Mouse (Mus musculus) layer of hippocampus, postnatal 25 days (tissue): ENCODE results near the gene Nemp1. TPM values are rescaled to one million over a fixed set of nuclear protein-coding genes. Genes with fewer than 3 reads are reported as not detected.
A peak's percentile ranks its signal among the peaks of the same experiment; 100 is the strongest.
"Not testable (repeated sequence)": the region's sequence is repeated elsewhere in the genome, so short reads cannot be mapped to it uniquely, and the experiment has no call there.

Experiments
- DNase-seq, 2 experiments: peaks; one replicate each; pipeline ENCODE4 v3.0.0; 2022; ENCODE audit warnings: mixed read lengths in 2 of 2, low spot score in 1 of 2; ENCODE audit errors: extremely low spot score in 1 of 2
- total RNA-seq, 2 experiments: library from RNA; stranded (reverse); gene quantifications; 2 replicates each; pipeline ENCODE4 v1.2.3; 2021

The Nemp1 gene
- total RNA-seq, 2 experiments from 2014 or later, result 5.8 TPM

DNA sequence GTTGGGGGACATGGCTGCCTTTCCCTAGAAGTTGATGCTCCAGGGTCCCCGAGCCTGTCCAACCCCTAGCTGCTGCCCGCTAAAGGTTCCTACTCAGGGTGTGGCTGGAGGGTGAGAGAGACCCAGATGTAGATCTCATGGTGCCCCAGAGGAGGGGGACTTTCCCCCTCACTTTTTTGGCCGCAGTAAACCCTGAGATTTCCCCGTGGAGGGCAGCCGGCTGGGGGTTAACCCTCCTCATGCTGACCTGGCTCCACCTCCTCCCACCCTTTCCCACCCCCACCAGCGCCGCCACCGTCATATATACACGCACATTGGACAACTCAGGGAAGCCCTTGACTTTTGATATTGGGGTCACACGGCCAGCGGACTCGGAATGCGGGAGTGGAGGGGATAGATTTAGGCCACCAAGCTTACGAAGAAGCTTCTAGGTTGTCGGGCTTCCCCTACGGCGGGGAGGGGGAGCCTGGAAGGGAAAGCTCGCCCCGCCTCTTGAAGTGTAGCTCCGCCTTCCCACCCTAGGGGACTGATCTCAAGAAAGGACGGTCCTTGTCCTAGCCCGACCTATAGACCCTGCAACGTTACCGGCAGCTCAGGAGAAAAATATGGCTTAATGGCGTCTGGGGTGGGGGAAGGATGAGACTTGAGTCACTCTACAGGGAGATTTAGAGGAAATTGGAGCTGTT is 23.0 kb upstream of the Nemp1 start:
- DNase-seq, result no peak

DNA sequence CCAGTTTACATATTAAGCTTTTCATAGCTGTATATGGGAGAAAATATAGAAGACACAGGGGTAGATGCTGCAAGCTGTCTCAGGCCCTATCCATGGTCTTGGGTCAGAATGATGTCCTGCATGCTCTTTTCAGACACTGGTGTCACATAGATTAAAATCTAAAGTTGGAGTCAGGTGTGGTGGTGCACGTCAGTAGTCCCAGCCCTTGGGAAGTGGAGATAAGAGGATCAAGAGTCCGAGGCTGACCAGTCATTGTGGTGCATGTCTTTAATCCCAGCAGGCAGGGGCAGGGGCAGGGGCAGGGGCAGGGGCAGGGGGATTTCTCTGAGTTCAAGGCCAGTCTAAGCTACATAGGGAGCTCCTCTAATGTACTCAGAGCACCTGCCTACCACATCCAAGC is 20.9 kb upstream of the Nemp1 start:
- no peak for DNase-seq

DNA sequence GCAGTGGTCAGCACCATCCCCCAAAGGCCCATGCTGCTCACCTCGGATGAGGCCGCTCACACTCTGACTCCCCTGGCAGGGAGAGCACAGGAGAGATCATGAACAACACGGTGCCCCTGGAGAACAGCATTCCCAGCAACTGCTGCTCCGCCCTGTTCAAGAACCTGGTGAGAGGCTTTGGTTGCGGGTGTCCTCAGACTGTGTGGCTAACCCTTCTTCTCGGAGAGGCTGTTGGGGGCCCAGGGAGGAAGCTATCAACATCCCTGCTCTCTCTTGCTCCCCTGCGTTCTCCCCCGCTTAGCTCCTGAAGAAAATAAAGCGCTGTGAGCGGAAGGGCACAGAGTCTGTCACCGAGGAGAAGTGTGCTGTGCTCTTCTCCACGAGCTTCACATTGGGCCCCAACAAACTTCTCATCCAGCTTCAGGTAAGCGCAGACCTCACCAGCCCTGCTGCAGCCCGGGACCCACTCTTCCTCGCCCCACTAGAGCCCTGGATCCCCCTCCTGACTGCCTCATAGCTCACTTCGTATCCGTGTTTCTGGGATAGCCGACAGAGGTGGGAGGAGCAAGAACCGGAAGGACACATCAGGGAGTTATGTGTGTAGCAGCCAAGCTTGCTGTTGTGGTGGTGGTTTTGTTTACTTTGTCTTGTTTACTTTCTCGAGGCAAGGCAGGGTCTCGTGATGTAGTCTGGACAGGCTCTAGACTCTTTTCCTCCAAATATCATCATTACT is 13.6 kb upstream of the Nemp1 start:
- DNase-seq, result no peak

DNA sequence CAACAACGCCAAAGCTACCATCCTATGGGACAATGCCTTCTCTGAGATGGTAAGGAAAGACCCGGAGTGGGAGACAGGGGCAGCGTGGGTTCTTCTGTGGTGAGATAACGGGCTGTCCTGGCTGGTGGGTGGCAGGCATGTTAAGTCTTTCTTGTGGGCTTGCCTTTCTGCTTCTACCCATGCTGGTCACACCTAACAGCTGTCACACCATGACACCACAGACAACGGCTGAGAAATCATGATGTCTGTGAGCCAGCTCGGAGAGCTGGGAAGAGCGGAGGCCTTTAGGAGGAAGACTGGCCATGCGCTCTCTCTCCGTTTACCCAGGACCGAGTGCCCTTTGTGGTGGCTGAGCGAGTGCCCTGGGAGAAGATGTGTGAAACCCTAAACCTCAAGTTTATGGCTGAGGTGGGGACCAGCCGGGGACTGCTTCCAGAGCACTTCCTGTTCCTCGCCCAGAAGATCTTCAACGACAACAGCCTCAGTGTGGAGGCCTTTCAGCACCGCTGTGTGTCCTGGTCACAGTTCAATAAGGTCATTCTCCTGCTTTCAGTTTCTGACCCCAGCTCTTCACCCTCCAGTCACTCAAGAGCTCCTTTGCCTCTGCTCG is 11.6 kb upstream of the Nemp1 start:
- DNase-seq, result no peak

DNA sequence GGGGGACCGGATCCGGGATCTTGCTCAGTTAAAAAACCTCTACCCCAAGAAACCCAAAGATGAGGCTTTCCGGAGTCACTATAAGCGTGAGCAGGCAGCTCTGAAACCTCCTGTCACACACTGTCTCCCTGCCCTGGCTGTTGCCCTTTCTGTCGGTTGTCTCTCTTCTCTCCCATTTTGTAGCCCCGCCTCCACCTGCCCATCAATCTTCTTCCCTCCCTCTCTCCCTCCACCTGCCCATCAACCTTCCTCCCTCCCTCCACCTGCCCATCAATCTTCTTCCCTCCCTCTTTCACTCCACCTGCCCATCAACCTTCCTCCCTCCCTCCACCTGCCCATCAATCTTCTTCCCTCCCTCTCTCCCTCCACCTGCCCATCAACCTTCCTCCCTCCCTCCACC is 9.1 kb upstream of the Nemp1 start:
- DNase-seq, result not testable (repeated sequence)

DNA sequence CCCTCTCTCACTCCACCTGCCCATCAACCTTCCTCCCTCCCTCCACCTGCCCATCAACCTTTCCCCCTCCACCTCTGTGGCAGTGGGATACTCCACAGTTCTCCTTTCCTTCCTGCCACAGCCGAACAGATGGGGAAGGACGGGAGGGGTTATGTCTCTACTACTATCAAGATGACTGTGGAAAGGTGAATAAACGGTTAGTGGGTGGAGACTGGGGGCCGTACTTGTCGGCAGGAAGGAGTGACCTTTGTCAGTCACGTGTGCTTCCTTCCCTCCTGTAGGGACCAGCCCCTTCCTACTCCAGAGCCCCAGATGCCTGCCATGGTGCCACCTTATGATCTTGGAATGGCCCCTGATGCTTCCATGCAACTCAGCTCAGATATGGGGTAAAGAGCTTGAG is 8.6 kb upstream of the Nemp1 start:
- no peak for DNase-seq

DNA sequence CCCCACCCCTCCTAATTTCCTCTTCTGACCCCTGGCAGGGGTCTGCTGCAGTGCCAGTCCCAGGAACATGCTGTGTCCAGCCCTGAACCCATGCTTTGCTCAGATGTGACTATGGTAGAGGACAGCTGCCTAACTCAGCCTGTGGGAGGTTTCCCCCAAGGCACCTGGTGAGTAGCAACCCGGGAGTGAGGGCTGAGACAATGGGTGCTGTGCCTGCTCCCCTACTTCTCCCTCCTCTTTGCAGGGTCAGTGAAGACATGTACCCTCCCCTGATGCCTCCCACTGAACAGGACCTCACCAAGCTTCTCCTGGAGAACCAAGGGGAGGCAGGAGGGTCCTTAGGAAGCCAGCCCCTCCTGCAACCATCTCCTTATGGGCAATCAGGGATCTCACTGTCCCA is 7.2 kb upstream of the Nemp1 start:
- DNase-seq, result no peak

DNA sequence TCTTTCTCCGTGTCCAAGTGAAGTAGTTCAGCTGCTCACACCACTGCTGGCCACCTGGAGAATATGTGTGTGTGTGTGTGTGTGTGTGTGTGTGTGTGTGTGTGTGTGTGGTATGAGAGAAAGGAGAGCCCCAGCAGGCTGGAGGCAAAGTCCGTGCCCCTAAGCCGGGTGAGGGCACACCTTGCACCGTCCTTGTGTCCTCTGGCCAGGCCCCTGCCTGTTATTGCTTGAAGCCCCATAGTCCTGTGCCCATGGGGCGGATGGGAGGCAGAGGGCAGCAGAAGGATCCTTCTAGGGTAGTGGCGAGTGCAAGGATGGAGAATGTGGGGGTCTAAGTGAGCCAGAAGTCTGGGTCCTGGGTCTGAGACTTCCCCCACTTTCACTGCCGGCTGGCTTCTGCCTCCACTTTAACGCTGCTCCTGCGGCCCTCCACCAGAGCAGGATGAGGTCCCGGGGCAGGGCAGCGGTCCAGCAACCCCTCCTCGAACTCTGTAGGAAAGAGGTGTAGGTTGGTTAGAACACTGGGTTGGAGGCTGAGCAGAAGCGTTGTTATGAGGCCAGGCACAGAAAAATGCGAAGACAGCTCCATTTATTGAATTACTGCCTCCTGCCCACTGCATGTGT is 5.3 kb upstream of the Nemp1 start:
- DNase-seq, result no peak

DNA sequence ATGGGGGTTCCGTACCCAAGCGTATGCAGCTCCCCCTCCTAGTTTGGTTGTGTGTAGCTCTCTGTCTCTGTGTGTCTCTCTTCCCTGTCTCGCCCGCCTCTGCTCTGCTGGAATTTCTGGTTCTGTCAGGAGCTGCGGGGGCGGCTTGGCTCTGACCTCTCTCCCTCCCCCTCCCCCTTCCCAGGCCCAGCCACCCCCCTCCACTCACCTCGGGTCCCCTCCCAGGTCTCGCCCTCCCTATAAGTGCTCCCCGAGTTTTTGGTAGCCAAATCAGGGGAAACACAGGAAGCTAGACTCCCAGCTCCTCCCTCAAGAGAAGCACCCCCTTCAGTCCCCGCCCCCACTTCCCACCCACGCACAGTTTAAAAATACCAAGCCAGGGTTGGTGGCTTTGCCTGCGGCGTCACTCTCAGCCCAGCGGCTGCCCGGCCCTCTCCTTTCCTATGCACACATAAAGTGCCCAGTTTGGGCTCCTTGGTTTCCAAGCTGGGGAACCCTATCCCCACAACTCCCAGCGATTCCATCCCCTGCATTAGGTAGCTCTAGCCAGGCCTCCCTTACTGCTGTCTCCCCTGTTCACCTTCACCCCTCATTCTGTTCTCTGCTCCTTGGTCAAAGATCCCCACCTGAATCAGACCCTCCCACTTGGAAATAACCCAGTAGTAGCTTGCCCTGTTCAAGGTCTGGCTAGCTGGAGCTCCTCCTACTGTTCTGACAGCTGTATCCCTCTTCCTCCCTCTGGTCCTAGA is 4.6 kb upstream of the Nemp1 start:
- DNase-seq, result peak in 1 of 2 experiments; percentile 22

DNA sequence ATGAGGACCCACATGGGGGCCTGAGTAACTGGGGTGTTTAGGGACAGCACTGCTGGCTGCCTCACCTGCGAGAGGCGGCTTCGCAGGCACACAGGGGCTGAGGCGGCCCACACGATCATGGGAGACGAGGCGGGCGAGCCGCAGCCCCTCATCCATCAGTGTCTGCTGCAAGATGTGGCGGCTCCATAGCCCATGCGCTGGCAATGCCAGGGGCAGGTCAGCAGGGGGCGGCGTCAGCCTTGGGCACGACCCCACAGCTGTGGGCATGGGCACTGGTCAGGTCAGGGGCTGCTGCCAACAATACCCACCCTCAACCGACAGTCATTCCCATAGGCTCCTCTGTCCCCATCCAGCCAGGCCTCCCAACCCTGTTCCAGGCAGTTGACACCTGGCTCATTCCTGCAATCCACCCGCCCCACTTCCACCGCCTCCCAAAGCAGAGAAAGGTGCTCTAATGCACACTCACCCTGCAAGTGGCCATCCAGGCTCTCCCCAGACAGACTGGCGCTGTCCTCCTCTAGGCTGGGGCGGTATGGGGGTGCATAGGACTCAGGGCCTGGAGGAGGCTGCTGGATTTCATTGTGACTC is 3.9 kb upstream of the Nemp1 start:
- DNase-seq, result no peak

DNA sequence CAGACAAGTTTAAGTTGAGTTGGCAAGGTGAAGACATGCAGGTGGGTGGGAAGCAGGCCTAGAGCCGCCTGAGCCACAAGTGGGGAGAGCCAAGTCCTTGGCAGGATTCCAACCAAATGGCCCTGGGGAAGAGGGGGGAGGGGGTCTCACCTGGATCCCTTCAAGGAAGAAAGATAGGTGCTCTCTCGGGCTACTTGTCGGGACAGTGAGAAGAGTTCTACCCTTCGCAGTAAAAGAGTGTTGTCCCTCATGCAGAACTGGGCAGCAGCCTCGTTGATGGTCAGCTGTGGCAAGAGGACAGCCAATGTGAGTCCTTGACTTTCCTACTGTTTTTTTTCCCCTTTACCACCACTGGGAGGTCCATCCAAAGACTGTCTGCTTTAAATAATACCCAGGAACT is 3.1 kb upstream of the Nemp1 start:
- no peak for DNase-seq

DNA sequence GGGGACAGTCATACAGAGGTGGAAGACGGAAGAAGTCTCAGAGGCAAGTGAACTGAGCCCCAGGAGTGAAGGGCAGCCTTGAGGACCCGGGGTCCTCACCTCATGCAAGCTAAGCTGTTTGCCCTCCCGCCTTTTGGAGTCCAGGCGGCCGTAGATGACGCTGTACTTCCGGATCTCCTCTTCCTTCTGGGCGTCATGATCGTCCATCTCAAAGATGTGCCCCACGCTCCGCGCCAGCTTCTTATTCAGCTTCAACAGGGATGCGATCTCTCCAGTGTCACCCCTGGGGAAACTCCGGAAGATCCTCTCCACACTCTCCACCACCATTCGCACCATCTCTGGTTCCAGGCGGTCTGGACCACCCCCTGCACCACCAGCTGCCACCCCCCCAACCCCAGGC is 2.5 kb upstream of the Nemp1 start:
- no peak for DNase-seq

DNA sequence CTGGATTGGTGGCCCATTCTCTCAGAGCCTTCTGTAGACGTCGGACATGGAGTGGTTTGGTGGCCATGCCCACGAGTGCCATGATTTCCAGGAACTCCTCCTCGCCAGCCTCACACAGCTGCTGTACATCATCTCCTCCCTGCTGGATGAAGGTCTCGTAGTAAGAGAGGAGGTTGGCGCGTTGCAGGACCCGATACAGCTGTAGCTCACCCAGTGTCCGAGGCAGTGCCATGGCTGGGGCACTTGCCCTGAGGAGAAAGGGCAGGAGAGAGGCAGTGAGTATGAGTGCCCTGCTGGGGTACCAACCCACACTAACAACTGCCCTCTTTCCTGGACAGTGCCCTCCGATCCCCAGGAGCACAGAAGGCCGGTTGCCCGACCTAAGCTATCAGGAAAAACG is 1.8 kb upstream of the Nemp1 start:
- no peak for DNase-seq

DNA sequence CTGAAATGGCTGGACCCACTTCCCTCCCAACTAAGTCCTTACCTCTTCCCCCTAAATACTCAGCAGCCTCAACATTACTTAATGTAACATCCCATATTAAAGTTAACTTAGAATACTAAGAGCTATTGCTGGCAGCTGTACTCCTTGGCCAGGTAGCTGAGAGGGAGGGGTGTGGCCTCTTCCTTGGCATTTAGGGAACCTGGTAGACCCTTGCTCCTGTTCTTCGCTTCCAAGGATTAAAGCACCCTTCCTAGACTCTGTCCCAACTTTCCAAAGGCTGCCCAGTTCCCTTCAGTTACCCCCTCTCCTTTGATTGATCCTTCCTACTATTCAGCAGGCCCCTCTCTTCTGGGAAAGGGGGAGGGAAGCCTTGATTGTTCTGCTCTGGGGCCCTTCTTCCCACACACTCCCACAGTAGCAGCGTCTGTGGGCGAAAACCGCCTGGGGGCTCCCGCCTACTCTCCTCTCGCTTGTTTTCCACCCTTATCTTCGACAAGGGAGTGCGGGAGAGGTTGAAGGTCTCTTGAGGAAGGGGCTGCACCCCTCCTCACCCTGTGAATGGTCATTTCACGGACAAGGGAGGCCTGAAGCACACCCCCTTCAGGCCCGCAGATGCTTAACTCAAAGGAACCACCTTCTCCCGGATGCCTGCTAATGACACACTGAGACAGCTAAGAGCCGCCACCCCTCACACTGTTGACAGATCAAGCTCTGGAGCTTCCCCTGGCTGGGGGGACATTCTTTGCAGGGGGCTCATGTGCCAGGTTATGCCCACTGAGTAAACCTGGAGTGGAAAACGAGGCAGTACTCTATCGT is 1.1 kb upstream of the Nemp1 start:
- no peak for DNase-seq

DNA sequence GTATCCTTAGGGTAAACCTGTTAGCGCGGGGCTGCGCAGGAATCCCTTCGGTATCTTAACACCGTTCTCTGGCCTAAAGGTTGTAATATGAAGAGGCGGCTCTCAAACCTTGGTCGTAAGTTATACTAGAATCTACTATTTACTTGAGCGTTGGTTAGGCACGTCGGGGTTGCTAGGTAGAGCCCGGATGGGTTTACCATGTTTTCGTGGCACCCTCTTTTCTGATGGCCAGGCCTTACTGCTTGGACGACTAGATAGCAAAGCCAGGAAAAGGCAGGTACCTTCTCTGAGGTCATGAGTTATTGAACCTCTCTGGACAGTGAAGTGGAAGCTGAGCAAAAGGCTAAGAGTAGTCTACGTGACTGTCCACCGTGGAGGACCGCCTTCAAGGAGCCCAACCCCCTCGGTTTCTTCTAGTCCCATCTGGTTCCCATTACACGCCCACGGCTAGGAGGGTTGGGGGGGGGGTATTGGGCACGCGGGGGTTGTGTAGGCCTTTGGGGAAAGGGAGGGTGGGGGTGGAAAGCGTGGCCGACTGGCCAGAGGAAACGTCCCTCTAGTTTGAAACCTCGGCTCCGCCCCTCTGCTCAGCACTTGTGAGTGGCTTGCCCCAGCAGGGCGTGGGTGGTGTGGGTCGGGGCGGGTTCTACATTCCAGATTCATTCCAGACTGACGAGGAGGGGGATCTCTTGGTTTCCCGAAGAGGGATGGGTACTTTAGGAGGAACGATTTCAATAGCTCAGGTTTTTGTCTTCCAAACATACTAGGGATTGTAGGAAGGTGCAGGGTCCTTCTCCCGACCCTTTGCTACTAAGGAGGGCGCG is 780 bp downstream of the Nemp1 start:
- DNase-seq, result peak in 1 of 2 experiments; percentile 46

DNA sequence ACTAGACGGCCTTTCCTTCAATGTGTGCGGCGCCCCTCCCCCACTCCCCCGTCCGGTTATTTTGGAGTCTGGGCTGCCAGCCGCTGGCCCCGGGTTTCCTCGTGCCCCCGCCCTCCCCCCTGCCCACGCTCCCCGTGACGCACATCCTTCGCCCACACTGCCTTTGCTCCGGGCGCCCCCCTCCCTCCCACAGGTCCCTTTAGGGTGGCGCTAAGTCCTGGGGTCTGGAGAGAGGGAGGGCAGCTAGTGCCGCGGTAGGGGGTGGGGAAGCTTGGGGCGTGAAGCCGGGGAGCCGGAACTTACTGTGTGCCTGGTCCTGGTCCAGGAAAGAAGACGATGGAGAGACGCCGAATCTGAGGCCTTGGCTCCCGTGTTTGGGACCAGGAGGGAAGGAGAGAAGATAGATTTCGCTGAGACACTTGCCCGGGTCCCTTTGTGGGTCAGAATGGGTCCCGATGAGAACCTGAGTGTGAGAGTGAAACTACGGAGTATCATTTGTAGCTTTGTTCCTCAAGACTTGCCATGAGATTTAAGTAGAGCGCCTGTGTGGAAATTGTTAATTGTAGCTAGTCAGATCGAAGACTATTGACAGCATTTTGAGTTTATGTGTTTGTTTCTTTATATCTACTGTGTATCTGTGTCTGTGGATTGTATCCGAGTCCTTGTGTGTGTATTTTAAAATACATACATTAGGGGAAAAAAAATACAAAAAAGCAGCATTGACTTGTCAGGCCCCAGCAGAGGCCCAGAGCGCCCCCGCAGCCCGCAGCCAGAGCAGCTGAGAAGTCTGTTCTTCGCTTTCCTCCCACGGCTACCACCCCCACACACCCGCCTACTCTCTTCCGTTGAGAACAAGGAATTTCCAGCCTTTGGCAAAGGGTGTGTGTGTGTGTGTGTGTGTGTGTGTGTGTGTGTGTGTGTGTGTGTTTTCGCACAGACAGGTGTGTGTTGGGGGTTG is 1.7 kb downstream of the Nemp1 start, which contains the start of gene Nab2:
Nab2 (minus strand) TSS at position 476 of the 958 bp plus-strand sequence.
- peak in 1 of 2 experiments; percentile 62 for DNase-seq

DNA sequence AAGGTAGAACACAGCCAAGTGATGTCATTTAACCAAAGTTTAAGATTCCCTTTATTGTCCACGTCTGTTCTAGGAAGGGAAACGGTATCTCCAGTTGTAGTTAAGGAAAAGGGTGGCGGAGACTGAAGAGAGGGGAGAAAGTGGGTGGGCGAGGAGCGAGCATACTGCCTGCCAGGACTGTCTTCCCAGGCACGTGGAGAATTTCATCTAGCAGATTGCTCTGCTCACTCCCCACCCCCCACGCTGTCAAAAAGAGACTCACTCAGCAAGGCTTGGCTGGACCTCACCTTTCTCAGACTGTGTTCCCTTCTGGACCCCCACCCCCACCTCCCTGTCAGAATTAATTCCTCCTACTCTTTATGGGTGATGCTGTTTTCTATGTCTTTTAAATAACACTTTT is 2.5 kb downstream of the Nemp1 start:
- no peak for DNase-seq
